Mouse (Mus musculus): Measurements from ENCODE around the gene Pip5k1b.

GRCm38 (mm10) chr19:24528910-24529561 is 26.6 kb downstream of the Pip5k1b start:
- no peak for TF ChIP-seq CTCF (IDR thresholded peaks at IDR 0.05; ENCODE audit: borderline replicate concordance, insufficient read depth, low read depth, low read length)
- no peak for TF ChIP-seq POLR2A (IDR thresholded peaks at IDR 0.05; ENCODE audit: borderline replicate concordance, insufficient read depth, low read length)

All from cerebellum, adult 2 months (tissue).